Mouse (Mus musculus): ENCODE data around the gene Cnnm2. TPM values are rescaled to one million over a fixed set of nuclear protein-coding genes. Genes with fewer than 3 reads are reported as not detected.

Cnnm2 gene
- polyA plus RNA-seq, 1 experiment from 2014 or later, result 1.9 TPM

DNA sequence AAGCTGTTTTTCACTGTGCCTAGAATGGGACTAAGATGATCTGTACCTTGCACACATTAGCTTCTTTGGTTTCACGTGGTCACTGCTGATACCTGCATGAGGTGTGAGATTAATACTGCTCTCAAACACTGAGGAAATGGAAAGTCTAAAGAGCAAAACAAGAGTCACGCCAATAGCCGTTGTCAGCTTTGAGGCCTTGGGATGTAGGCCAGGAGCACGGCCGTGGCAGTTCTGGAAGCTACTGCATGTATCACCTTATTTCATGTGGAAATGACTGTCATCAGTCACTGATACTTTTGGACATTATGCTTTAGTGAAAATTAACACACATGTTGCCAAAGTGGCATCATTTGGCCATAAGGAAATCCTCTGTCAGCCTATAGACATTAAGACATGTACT lies 46.9 kb downstream of the Cnnm2 start:
- WGBS, result 88% methylated on average over 5 of the region's 5 CpGs
- DNase-seq (ENCODE audit: low spot score), result no peak
- H3K9ac ChIP-seq (ENCODE audit: low read depth, low read length), result no peak overlapping the region
- no peak overlapping the region for H3K4me3 ChIP-seq (ENCODE audit: low read depth, low read length)
- peaks cover 3% of the 10 kb centered on the region; the same call in 1 of the 2 replicates for H3K4me1 ChIP-seq (replicated peaks; ENCODE audit: control insufficient read depth, insufficient read depth, low read length)
- no peak overlapping the region for H3K4me2 ChIP-seq
- no peak overlapping the region for H3K27ac ChIP-seq (ENCODE audit: low read depth, low read length)
- no peaks in the 10 kb centered on the region for H3K36me3 ChIP-seq (ENCODE audit: control insufficient read depth, insufficient read depth, low read length)
- no peaks in the 10 kb centered on the region for H3K27me3 ChIP-seq (replicated peaks; ENCODE audit: control insufficient read depth, insufficient read depth, low read length)
- ATAC-seq (replicated peaks; ENCODE audit: low FRiP score), result no peak
- no peaks in the 10 kb centered on the region for H3K9me3 ChIP-seq (ENCODE audit: control insufficient read depth, low read length)

- no peaks in the 10 kb centered on the region for H3K9me3 ChIP-seq (ENCODE audit: control insufficient read depth, low read length)
- no peak overlapping the region for H3K4me2 ChIP-seq
- ATAC-seq (replicated peaks; ENCODE audit: low FRiP score) (no peak), DNase-seq (ENCODE audit: low spot score) (no peak)
- no peak overlapping the region for H3K4me3 ChIP-seq (ENCODE audit: low read depth, low read length)
- 87% methylated on average over 5 of the region's 5 CpGs for WGBS
- H3K27ac ChIP-seq (ENCODE audit: low read depth, low read length), result no peak overlapping the region
- H3K4me1 ChIP-seq (replicated peaks; ENCODE audit: control insufficient read depth, insufficient read depth, low read length), result peaks cover 3% of the 10 kb centered on the region; the same call in 1 of the 2 replicates
- no peaks in the 10 kb centered on the region for H3K27me3 ChIP-seq (replicated peaks; ENCODE audit: control insufficient read depth, insufficient read depth, low read length)
- no peak overlapping the region for H3K9ac ChIP-seq (ENCODE audit: low read depth, low read length)
- no peaks in the 10 kb centered on the region for H3K36me3 ChIP-seq (ENCODE audit: control insufficient read depth, insufficient read depth, low read length)
Measured at GRCm38 (mm10) chr19:46809031-46809430, 47.6 kb downstream of the Cnnm2 start.

DNA sequence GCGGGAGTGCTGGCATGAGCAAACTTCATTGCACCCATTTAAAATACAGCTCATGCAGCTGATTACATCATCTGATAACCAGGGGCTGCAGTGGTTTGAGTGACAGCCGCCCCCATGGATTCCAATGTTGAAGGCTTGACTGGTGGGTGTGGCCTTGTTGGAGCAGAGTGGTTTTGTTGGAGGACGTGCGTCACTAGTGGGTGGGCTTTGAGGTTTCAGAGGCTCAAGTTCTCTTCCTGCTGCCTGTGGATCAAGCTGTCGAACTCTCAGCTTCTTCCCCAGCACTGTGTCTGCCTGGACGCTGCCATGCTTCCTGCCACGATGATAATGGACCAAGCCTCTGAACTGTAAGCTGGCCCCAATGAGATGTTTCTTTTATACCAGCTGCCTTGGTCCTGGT lies 57.9 kb downstream of the Cnnm2 start:
- Histone ChIP-seq H3K27me3 (replicated peaks; ENCODE audit: control insufficient read depth, insufficient read depth, low read length) (no peaks in the 10 kb centered on the region), H3K9ac (ENCODE audit: low read depth, low read length) (no peak overlapping the region), H3K36me3 (ENCODE audit: control insufficient read depth, insufficient read depth, low read length) (no peaks in the 10 kb centered on the region), H3K27ac (ENCODE audit: low read depth, low read length) (no peak overlapping the region), H3K4me3 (ENCODE audit: low read depth, low read length) (no peak overlapping the region), H3K4me2 (no peak overlapping the region), H3K4me1 (replicated peaks; ENCODE audit: control insufficient read depth, insufficient read depth, low read length) (peaks cover 5% of the 10 kb centered on the region; the same call in 1 of the 2 replicates), H3K9me3 (ENCODE audit: control insufficient read depth, low read length) (no peaks in the 10 kb centered on the region)
- ATAC-seq (replicated peaks; ENCODE audit: low FRiP score) (no peak), DNase-seq (ENCODE audit: low spot score) (no peak)
- WGBS, result 46% methylated on average over 7 of the region's 7 CpGs

GRCm38 (mm10) chr19:46822491-46822890 lies 61.1 kb downstream of the Cnnm2 start:
- WGBS, result 92% methylated on average over 4 of the region's 4 CpGs
- ATAC-seq (replicated peaks; ENCODE audit: low FRiP score) (no peak), DNase-seq (ENCODE audit: low spot score) (no peak)
- H3K9ac ChIP-seq (ENCODE audit: low read depth, low read length), result no peak overlapping the region
- H3K9me3 ChIP-seq (ENCODE audit: control insufficient read depth, low read length), result no peaks in the 10 kb centered on the region
- H3K4me2 ChIP-seq, result no peak overlapping the region
- no peaks in the 10 kb centered on the region for H3K36me3 ChIP-seq (ENCODE audit: control insufficient read depth, insufficient read depth, low read length)
- peaks cover 5% of the 10 kb centered on the region; the same call in 1 of the 2 replicates for H3K4me1 ChIP-seq (replicated peaks; ENCODE audit: control insufficient read depth, insufficient read depth, low read length)
- no peak overlapping the region for H3K27ac ChIP-seq (ENCODE audit: low read depth, low read length)
- H3K27me3 ChIP-seq (replicated peaks; ENCODE audit: control insufficient read depth, insufficient read depth, low read length), result no peaks in the 10 kb centered on the region
- no peak overlapping the region for H3K4me3 ChIP-seq (ENCODE audit: low read depth, low read length)

DNA sequence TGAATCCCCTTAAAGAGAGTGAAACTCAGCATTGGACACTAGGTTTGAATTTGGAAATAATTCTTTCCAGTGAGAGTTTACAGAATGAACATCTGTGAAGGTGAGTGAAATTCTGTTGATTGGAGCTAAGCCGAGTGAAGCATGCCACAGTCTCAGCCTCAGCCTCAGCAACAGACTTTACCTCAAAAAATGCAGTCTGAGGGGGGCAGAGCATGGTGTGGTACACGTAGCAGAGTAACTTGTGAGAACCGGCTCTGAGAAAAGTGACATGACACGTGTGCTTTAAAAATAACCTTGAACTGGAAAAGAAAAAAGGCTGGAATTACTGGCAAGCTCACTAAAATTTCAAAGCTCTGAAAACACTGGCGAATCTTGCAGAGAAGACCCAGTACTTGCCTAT lies 62.4 kb downstream of the Cnnm2 start:
- H3K4me2 ChIP-seq, result no peak overlapping the region
- H3K27ac ChIP-seq (ENCODE audit: low read depth, low read length), result no peak overlapping the region
- DNase-seq (ENCODE audit: low spot score), result no peak
- no peak overlapping the region for H3K9ac ChIP-seq (ENCODE audit: low read depth, low read length)
- no peaks in the 10 kb centered on the region for H3K27me3 ChIP-seq (replicated peaks; ENCODE audit: control insufficient read depth, insufficient read depth, low read length)
- H3K9me3 ChIP-seq (ENCODE audit: control insufficient read depth, low read length), result no peaks in the 10 kb centered on the region
- peaks cover 5% of the 10 kb centered on the region; the same call in 1 of the 2 replicates for H3K4me1 ChIP-seq (replicated peaks; ENCODE audit: control insufficient read depth, insufficient read depth, low read length)
- 79% methylated on average over 5 of the region's 5 CpGs for WGBS
- H3K36me3 ChIP-seq (ENCODE audit: control insufficient read depth, insufficient read depth, low read length), result no peaks in the 10 kb centered on the region
- ATAC-seq (replicated peaks; ENCODE audit: low FRiP score), result no peak
- no peak overlapping the region for H3K4me3 ChIP-seq (ENCODE audit: low read depth, low read length)

DNA sequence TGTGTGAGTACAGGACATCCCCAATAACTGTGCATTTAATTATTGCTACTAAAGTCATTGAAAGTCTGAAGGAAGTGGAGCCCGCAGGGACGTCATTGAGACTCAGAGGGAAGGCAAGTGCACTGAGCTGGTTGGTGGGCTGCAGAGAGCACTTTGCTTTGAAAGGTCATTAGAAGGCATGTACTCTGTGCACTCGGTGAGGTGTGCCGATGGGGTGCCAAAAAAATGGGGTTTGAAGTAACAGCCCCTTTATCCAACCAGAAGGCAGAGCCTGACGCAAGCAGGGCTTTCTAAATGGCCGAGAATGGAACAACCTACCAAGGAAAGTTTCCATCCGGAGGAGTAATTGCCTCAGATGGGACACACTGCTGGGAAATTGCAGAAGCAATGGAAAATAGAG lies 63.5 kb downstream of the Cnnm2 start:
- H3K4me2 ChIP-seq, result no peak overlapping the region
- H3K4me3 ChIP-seq (ENCODE audit: low read depth, low read length), result no peak overlapping the region
- no peak overlapping the region for H3K27ac ChIP-seq (ENCODE audit: low read depth, low read length)
- H3K27me3 ChIP-seq (replicated peaks; ENCODE audit: control insufficient read depth, insufficient read depth, low read length), result no peaks in the 10 kb centered on the region
- H3K4me1 ChIP-seq (replicated peaks; ENCODE audit: control insufficient read depth, insufficient read depth, low read length), result no peaks in the 10 kb centered on the region
- 79% methylated on average over 7 of the region's 7 CpGs for WGBS
- no peak for DNase-seq (ENCODE audit: low spot score)
- no peaks in the 10 kb centered on the region for H3K36me3 ChIP-seq (ENCODE audit: control insufficient read depth, insufficient read depth, low read length)
- no peaks in the 10 kb centered on the region for H3K9me3 ChIP-seq (ENCODE audit: control insufficient read depth, low read length)
- H3K9ac ChIP-seq (ENCODE audit: low read depth, low read length), result no peak overlapping the region
- ATAC-seq (replicated peaks; ENCODE audit: low FRiP score), result no peak

- no peak for ATAC-seq (replicated peaks; ENCODE audit: low FRiP score)
- Histone ChIP-seq H3K4me2 (no peak overlapping the region), H3K9me3 (ENCODE audit: control insufficient read depth, low read length) (no peaks in the 10 kb centered on the region), H3K4me1 (replicated peaks; ENCODE audit: control insufficient read depth, insufficient read depth, low read length) (no peaks in the 10 kb centered on the region), H3K9ac (ENCODE audit: low read depth, low read length) (no peak overlapping the region), H3K27ac (ENCODE audit: low read depth, low read length) (no peak overlapping the region), H3K27me3 (replicated peaks; ENCODE audit: control insufficient read depth, insufficient read depth, low read length) (no peaks in the 10 kb centered on the region), H3K36me3 (ENCODE audit: control insufficient read depth, insufficient read depth, low read length) (no peaks in the 10 kb centered on the region), H3K4me3 (ENCODE audit: low read depth, low read length) (no peak overlapping the region)
- WGBS, result 71% methylated on average over 5 of the region's 5 CpGs
- DNase-seq (ENCODE audit: low spot score), result no peak
Measured at GRCm38 (mm10) chr19:46827654-46828165, 66.3 kb downstream of the Cnnm2 start.

DNA sequence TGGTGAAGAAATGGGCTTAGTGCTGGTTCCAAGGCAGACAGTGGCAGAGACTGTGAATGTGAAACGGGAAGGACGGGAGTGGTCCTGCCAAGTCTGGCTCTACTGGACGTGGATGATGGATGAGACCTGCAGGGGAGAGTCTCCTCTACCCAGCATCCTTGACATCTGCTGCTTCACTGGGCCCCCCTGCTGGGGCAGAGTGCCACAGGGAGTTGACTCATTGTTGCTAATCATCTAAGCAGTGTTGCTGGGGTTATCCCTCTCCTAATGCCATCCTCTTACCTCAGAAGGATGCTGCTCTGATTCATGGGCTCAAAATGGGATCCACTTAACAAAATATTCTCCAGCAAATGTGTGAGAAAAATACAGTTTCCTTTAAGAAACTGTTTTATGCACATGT lies 67.6 kb downstream of the Cnnm2 start:
- 52% methylated on average over 3 of the region's 3 CpGs for WGBS

DNA sequence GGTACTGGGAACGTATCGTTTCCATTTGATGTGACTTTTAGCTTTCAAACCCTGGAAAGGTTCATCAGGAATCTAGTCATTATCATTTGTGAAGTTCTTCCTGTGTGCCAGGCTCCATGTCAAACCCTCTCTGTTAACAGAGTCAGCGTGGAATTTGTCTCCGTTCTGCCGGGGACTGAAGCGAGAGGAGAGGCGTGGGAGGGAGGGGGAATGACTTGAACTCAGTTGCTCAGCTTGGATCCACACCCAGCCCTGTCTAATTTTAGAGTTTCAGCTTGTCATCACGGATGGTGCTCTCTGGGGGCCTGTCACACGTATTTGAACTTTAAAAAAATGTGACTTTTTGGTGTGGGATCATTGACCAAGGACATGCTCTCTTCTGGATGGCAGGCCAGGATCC lies 70.0 kb downstream of the Cnnm2 start:
- DNase-seq (ENCODE audit: low spot score), result no peak
- Histone ChIP-seq H3K4me1 (replicated peaks; ENCODE audit: control insufficient read depth, insufficient read depth, low read length) (no peaks in the 10 kb centered on the region), H3K4me2 (no peak overlapping the region), H3K27ac (ENCODE audit: low read depth, low read length) (no peak overlapping the region), H3K9ac (ENCODE audit: low read depth, low read length) (no peak overlapping the region), H3K36me3 (ENCODE audit: control insufficient read depth, insufficient read depth, low read length) (no peaks in the 10 kb centered on the region), H3K9me3 (ENCODE audit: control insufficient read depth, low read length) (no peaks in the 10 kb centered on the region), H3K27me3 (replicated peaks; ENCODE audit: control insufficient read depth, insufficient read depth, low read length) (no peaks in the 10 kb centered on the region), H3K4me3 (ENCODE audit: low read depth, low read length) (no peak overlapping the region)
- WGBS, result 62% methylated on average over 9 of the region's 9 CpGs
- ATAC-seq (replicated peaks; ENCODE audit: low FRiP score), result no peak

More for the DNA sequence above, 67.6 kb downstream of the Cnnm2 start:
- Histone ChIP-seq H3K9me3 (ENCODE audit: control insufficient read depth, low read length) (no peaks in the 10 kb centered on the region), H3K4me1 (replicated peaks; ENCODE audit: control insufficient read depth, insufficient read depth, low read length) (no peaks in the 10 kb centered on the region), H3K36me3 (ENCODE audit: control insufficient read depth, insufficient read depth, low read length) (no peaks in the 10 kb centered on the region), H3K4me2 (no peak overlapping the region), H3K4me3 (ENCODE audit: low read depth, low read length) (no peak overlapping the region), H3K27me3 (replicated peaks; ENCODE audit: control insufficient read depth, insufficient read depth, low read length) (no peaks in the 10 kb centered on the region), H3K9ac (ENCODE audit: low read depth, low read length) (no peak overlapping the region), H3K27ac (ENCODE audit: low read depth, low read length) (no peak overlapping the region)
- ATAC-seq (replicated peaks; ENCODE audit: low FRiP score), result no peak
- DNase-seq (ENCODE audit: low spot score), result no peak
